Mouse (Mus musculus): Measurements from ENCODE around the gene Xylt1.

DNA sequence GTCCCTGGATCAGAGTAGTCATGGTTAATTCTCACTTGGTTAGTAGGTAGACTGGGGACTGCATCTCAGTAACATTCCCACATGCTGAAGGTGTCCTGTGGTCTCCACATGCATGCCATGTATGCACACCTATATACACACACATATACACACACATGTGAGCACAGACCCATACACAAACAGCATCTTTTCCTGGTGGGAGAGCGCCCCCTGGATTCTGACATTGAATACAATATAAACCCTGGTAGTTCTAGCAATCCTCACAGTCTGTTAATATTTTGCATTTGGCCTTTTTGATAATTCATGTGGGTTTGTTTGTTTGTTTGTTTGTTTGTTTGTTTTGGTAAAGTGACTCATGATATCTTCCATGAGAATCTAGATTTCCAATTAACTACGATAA lies 242.0 kb downstream of the Xylt1 start:
- no peak for TF ChIP-seq MAX (IDR thresholded peaks at IDR 0.05; ENCODE audit: low read length)
- no peak for TF ChIP-seq BHLHE40 (IDR thresholded peaks at IDR 0.05; ENCODE audit: borderline replicate concordance, low read depth, low read length)
- no peak for TF ChIP-seq MAFK (IDR thresholded peaks at IDR 0.05; ENCODE audit: borderline replicate concordance, low read depth, low read length)
- TF ChIP-seq SMC3 (IDR thresholded peaks at IDR 0.05; ENCODE audit: low read depth, low read length): peak; percentile 67
- peak; percentile 40 to 66 (median 58) for TF ChIP-seq CTCF (IDR thresholded peaks at IDR 0.05 in 2 of 3, conservative IDR thresholded peaks at IDR 0.05 in 1 of 3; ENCODE audit: control insufficient read depth in 1 of 3, insufficient read depth in 1 of 3, low read depth in 2 of 3, low read length in 3 of 3, poor library complexity in 1 of 3, severe bottlenecking in 1 of 3)
- TF ChIP-seq ETS1 (IDR thresholded peaks at IDR 0.05; ENCODE audit: low read depth, low read length): no peak
- TF ChIP-seq USF2 (IDR thresholded peaks at IDR 0.05; ENCODE audit: borderline replicate concordance in 1 of 2, insufficient read depth in 1 of 2, low read depth in 1 of 2, low read length in 2 of 2): no peak

Data from MEL (cell line).